Mouse (Mus musculus): ENCODE data around the gene Mon1b. TPM values are rescaled to one million over a fixed set of nuclear protein-coding genes. Genes with fewer than 3 reads are reported as not detected.

The Mon1b gene
- total RNA-seq (2023) = 17.0 TPM

GRCm38 (mm10) chr8:113634670-113635591, at the start of gene Mon1b:
TSS of gene Mon1b (plus strand) at chr8:113635587.

GRCm38 (mm10) chr8:113642926-113643325, 7.5 kb downstream of the Mon1b start, which contains the start of gene Syce1l:
TSS of gene Syce1l (plus strand) at chr8:113643213.

Other genes with a start within 250 kb of the Mon1b start
- gene Syce1l, start 7.6 kb downstream of the Mon1b start, total RNA-seq (2023) = not detected
- gene Adamts18, start 213.2 kb downstream of the Mon1b start, total RNA-seq (2023) = not detected

Data from CD4-positive naive resting alpha-beta T cell, adult 76 days (primary cell).